Mouse (Mus musculus): ENCODE results near the gene Impad1. TPM values are rescaled to one million over a fixed set of nuclear protein-coding genes. Genes with fewer than 3 reads are reported as not detected.
A peak's percentile ranks its signal among the peaks of the same experiment; 100 is the strongest.

Gene Impad1
- 31.3 and 33.5 TPM in 2 replicates for polyA plus RNA-seq (2015; fragmentation: Nextera tagmentation; extraction: Ambion mirVana)

DNA sequence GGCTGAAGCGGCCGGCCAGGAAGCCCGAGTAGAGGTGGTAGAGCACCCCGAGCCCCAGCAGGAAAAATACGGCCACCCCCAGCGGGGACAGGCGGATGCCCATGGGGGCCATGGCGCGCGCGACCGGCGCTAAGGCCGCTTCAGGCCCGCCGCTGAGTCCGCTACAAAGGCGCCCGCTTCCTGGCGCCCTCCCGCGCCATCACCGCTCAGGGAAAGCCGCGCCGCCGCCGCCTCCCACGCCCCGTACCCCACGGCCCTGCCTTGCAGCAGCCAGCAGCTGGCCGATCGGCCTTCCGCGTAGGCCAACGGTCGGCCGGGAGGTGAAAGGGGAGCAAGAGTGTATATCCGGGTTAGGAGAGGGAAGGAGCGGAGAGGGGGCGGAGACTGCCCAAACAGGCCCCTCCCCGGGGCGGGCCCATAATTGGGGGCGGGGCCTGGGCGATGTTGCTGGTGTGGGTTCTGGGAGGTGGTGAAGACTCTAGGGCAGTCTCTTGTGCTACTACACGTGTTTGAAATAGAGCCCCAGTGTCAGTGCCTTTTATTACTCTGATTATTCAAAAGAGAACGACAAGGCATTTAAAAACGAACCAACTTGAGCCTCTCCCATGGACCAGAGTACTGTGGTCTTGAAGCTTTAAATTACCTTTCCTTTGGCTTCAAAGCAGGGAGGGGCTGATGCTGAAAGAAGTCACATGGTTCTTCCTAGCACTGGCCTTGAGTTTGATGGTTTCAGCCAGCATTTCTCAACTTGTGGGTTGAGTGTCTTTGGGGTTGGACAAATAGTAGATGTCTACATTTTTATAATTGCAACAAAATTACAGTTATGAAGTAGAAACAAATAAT lies at the start of gene Impad1:
Gene Impad1 (minus strand): TSS at position 364 of the 843 bp plus-strand sequence.
- ATAC-seq (ENCODE audit: low read depth), result peak; percentile 96
- Histone ChIP-seq H3K27ac (ENCODE audit: low read length) (peak within 1 kb of the TSS; percentile 84), H3K4me1 (replicated peaks; ENCODE audit: control insufficient read depth, insufficient read depth, low read length) (peaks cover 13% of the 10 kb centered on the region), H3K27me3 (ENCODE audit: control insufficient read depth, insufficient read depth, low read depth, low read length) (no peaks in the 10 kb centered on the region), H3K36me3 (ENCODE audit: control insufficient read depth, insufficient read depth, low read length) (peaks cover 4% of the 10 kb centered on the region; the same call in 1 of the 2 replicates), H3K9me3 (ENCODE audit: control insufficient read depth, low read length) (0 out of 2 replicates have a peak, but pooled peaks cover 6% of the 10 kb centered on the region), H3K4me3 (ENCODE audit: low read length) (peak within 1 kb of the TSS; percentile 99), H3K9ac (ENCODE audit: low read length) (peak within 1 kb of the TSS; percentile 97), H3K4me2 (ENCODE audit: low read depth, low read length) (peak within 1 kb of the TSS; percentile 78)
- WGBS, result under 1% methylated on average over 47 of the region's 48 CpGs

DNA sequence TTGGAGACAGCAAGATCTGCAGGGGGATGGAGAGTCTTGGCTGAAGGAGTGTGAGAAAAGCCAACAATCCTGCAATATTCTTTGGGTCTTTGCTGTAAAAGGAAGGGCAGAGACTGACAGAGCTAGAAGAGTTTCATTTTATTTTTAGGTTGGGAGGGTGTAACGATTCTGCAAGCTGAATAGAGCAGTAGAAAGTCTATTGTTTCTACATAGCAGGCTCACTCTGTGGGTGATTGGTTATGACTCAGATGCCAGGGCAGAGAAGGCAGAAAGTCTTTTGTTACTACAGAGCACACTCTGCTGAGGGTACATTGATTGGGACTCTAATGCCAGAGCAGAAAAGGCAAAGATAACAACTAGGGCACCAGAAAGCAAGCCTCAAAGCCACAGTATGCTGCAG lies 47.0 kb upstream of the Impad1 start:
- Histone ChIP-seq H3K9ac (ENCODE audit: low read length) (no peak overlapping the region), H3K27me3 (ENCODE audit: control insufficient read depth, insufficient read depth, low read depth, low read length) (no peaks in the 10 kb centered on the region), H3K9me3 (ENCODE audit: control insufficient read depth, low read length) (no peaks in the 10 kb centered on the region), H3K4me2 (ENCODE audit: low read depth, low read length) (no peak overlapping the region), H3K27ac (ENCODE audit: low read length) (no peak overlapping the region), H3K4me3 (ENCODE audit: low read length) (no peak overlapping the region), H3K36me3 (ENCODE audit: control insufficient read depth, insufficient read depth, low read length) (no peaks in the 10 kb centered on the region), H3K4me1 (replicated peaks; ENCODE audit: control insufficient read depth, insufficient read depth, low read length) (no peaks in the 10 kb centered on the region)
- ATAC-seq (ENCODE audit: low read depth), result no peak
- 56% methylated on average over 1 of the region's 1 CpGs for WGBS

DNA sequence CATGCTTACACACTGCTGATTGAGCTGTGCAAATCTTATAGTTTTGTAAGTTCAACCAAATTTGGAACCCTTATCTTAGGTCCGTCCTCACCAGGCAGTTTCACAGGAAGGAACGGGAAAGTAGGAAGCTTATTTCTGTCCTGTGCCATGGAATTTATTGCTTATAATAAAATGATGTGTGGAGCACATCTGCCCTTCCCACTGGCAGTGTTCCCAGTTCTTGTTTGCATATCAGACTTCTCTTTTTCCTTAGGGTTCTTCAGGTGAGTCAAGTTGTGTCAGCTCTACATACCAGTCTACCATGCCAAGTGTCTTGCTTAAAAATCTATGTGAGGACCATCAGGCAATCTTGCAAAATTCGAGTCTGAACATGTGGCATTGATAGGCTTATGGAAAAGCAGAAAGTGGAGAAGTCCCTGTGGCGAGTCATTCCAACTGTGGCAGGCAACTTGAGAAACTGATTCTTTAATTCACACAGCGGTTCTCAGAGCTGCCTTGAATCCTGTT lies 40.7 kb upstream of the Impad1 start:
- Histone ChIP-seq H3K4me2 (ENCODE audit: low read depth, low read length) (no peak overlapping the region), H3K4me1 (replicated peaks; ENCODE audit: control insufficient read depth, insufficient read depth, low read length) (no peaks in the 10 kb centered on the region), H3K27me3 (ENCODE audit: control insufficient read depth, insufficient read depth, low read depth, low read length) (no peaks in the 10 kb centered on the region), H3K9ac (ENCODE audit: low read length) (no peak overlapping the region), H3K9me3 (ENCODE audit: control insufficient read depth, low read length) (no peaks in the 10 kb centered on the region), H3K4me3 (ENCODE audit: low read length) (no peak overlapping the region), H3K36me3 (ENCODE audit: control insufficient read depth, insufficient read depth, low read length) (no peaks in the 10 kb centered on the region), H3K27ac (ENCODE audit: low read length) (no peak overlapping the region)
- no peak for ATAC-seq (ENCODE audit: low read depth)
- WGBS, result 44% methylated on average over 5 of the region's 5 CpGs

DNA sequence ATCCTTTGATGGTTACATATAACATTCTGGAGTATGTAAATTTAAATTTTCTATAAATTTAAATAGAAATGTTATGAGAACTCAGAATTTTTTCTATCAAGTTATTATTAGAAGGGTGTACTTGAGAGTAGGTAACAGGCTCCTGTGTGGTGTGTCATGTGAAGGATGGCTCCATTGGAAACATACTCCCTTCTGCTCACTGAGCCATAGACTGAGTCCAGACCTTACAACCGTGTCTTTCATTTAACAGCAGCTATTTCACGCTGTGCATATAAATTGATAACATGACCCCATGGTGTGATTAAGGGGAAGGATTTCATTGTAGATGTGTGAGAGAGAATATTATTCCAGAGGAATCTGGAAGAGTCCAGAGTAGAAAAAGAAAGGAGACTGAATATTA lies 35.0 kb upstream of the Impad1 start:
- WGBS, result 70% methylated on average over 2 of the region's 2 CpGs
- Histone ChIP-seq H3K4me2 (ENCODE audit: low read depth, low read length) (no peak overlapping the region), H3K9me3 (ENCODE audit: control insufficient read depth, low read length) (no peaks in the 10 kb centered on the region), H3K4me1 (replicated peaks; ENCODE audit: control insufficient read depth, insufficient read depth, low read length) (no peaks in the 10 kb centered on the region), H3K36me3 (ENCODE audit: control insufficient read depth, insufficient read depth, low read length) (no peaks in the 10 kb centered on the region), H3K27ac (ENCODE audit: low read length) (no peak overlapping the region), H3K4me3 (ENCODE audit: low read length) (no peak overlapping the region), H3K9ac (ENCODE audit: low read length) (no peak overlapping the region), H3K27me3 (ENCODE audit: control insufficient read depth, insufficient read depth, low read depth, low read length) (no peaks in the 10 kb centered on the region)
- ATAC-seq (ENCODE audit: low read depth), result no peak

DNA sequence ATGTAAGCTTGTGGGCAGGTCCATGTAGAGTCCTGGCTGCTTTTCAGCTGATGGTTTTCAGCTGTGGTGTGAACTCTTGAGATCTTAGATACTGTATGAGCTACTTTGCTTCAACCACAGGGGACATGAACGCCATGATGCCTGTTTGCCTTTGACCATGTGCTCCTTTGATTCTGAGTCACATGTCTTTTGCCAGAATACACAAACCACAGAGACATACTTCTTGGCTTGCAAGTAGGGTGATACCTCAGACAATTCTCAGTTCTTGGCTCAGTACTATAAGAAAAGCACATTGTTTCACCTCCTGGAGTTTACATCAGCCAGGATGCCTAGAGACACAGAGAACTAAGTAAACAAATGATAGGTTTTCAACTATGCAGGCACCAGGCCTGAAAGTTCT lies 29.0 kb upstream of the Impad1 start:
- WGBS, result 52% methylated on average over 1 of the region's 1 CpGs
- Histone ChIP-seq H3K9me3 (ENCODE audit: control insufficient read depth, low read length) (no peaks in the 10 kb centered on the region), H3K4me3 (ENCODE audit: low read length) (no peak overlapping the region), H3K9ac (ENCODE audit: low read length) (no peak overlapping the region), H3K27me3 (ENCODE audit: control insufficient read depth, insufficient read depth, low read depth, low read length) (no peaks in the 10 kb centered on the region), H3K36me3 (ENCODE audit: control insufficient read depth, insufficient read depth, low read length) (no peaks in the 10 kb centered on the region), H3K4me2 (ENCODE audit: low read depth, low read length) (no peak overlapping the region), H3K4me1 (replicated peaks; ENCODE audit: control insufficient read depth, insufficient read depth, low read length) (no peaks in the 10 kb centered on the region), H3K27ac (ENCODE audit: low read length) (no peak overlapping the region)
- no peak for ATAC-seq (ENCODE audit: low read depth)

DNA sequence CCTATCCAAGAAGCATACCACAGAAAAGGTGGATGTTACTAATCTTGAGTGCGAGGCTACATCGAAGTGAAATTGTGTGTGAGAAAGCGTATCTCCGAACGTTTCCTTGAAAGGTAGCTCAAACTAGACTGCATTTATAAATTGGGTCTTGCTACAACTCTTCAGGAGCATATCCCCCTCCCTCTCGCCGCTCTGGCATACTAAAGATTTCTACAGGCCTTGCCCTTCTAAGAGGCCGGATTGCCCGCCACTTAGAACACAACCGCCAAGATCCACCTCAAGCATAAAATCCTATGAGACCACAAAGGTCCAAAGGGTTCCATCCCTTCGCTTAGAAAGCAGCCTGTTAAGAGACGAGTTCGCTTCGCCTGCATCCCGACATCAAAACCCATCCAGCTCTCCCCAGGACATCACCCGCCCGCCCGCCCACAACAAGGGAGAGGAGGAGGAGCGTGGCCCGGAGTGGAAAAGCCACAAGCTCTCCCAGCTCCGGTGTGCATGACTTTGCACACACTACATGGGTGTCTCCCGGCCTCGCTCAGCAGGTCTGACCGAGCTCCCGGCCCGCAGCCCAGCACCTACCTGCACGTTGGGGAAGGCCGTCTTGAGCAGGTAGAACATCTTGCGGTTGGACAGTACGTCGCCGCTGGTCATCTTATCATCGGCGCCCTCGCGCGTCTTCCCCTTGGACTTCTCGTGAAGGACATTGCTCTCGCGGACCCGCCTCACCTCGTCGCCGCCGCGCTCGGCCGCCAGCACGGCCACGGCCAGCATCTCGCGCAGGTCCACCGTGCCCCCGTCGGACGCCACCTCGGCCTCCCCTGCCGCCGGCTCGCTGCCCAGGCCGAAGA lies 789 bp downstream of the Impad1 start:
- Histone ChIP-seq H3K27ac (ENCODE audit: low read length) (peak overlapping the region; percentile 84), H3K4me3 (ENCODE audit: low read length) (peak overlapping the region; percentile 99), H3K4me1 (replicated peaks; ENCODE audit: control insufficient read depth, insufficient read depth, low read length) (peaks cover 13% of the 10 kb centered on the region), H3K4me2 (ENCODE audit: low read depth, low read length) (peak overlapping the region; percentile 78), H3K9me3 (ENCODE audit: control insufficient read depth, low read length) (peaks cover 6% of the 10 kb centered on the region; the same call in 1 of the 2 replicates), H3K27me3 (ENCODE audit: control insufficient read depth, insufficient read depth, low read depth, low read length) (no peaks in the 10 kb centered on the region), H3K36me3 (ENCODE audit: control insufficient read depth, insufficient read depth, low read length) (peaks cover 7% of the 10 kb centered on the region; the same call in 1 of the 2 replicates), H3K9ac (ENCODE audit: low read length) (peak overlapping the region; percentile 97)
- ATAC-seq (ENCODE audit: low read depth), result peak; percentile 79
- under 1% methylated on average over 59 of the region's 61 CpGs for WGBS

DNA sequence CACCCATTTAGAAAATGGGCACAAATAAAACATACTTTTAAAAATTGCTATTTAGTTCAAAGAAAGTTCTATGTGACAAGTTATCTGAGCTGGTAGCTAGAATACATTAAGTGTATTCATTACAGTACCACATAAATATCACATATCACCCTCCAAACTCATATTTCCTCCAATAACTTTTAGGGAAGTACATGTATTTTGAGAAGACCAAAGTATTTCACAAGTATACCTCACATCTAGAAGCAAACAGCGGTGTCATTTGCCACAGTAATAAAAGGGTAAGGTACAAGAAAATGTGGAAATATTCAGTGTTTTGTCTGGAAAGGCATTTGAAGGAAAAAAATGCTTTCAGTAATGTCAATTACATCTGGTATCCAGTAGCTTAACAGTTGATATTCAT lies 2.0 kb downstream of the Impad1 start:
- no peaks in the 10 kb centered on the region for H3K27me3 ChIP-seq (ENCODE audit: control insufficient read depth, insufficient read depth, low read depth, low read length)
- H3K4me3 ChIP-seq (ENCODE audit: low read length), result peak overlapping the region; percentile 99

DNA sequence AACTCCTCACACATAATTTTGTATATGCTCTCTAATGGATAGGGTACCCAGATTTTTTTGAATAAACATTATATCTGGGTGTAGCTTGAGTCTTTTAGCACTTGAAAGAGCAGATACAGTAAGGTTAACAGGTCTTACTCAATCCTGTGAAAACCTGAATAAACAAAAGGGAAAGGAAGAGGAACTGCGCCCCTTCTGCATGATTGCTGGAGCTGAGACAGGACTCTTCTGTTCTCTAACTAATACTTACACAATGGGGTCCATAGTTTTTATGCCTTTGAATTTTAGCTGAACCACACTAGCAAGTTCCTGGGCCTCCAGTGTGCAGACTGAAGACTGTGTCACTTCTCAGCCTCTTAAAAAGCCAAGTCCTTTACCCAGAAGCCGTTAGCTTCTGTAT lies 8.0 kb downstream of the Impad1 start:
- ATAC-seq (ENCODE audit: low read depth), result no peak
- no peaks in the 10 kb centered on the region for H3K27me3 ChIP-seq (ENCODE audit: control insufficient read depth, insufficient read depth, low read depth, low read length)
- 60% methylated on average over 2 of the region's 2 CpGs for WGBS
- H3K4me2 ChIP-seq (ENCODE audit: low read depth, low read length), result no peak overlapping the region
- peaks cover 4% of the 10 kb centered on the region; the same call in 1 of the 2 replicates for H3K9me3 ChIP-seq (ENCODE audit: control insufficient read depth, low read length)
- no peak overlapping the region for H3K27ac ChIP-seq (ENCODE audit: low read length)
- H3K36me3 ChIP-seq (ENCODE audit: control insufficient read depth, insufficient read depth, low read length), result peaks cover 16% of the 10 kb centered on the region
- no peak overlapping the region for H3K9ac ChIP-seq (ENCODE audit: low read length)
- peaks cover 4% of the 10 kb centered on the region; the same call in 1 of the 2 replicates for H3K4me1 ChIP-seq (replicated peaks; ENCODE audit: control insufficient read depth, insufficient read depth, low read length)
- no peak overlapping the region for H3K4me3 ChIP-seq (ENCODE audit: low read length)

More for the DNA sequence above, 2.0 kb downstream of the Impad1 start:
- no peak overlapping the region for H3K27ac ChIP-seq (ENCODE audit: low read length)
- peak overlapping the region; percentile 78 for H3K4me2 ChIP-seq (ENCODE audit: low read depth, low read length)
- peaks cover 12% of the 10 kb centered on the region for H3K36me3 ChIP-seq (ENCODE audit: control insufficient read depth, insufficient read depth, low read length)
- peaks cover 13% of the 10 kb centered on the region for H3K4me1 ChIP-seq (replicated peaks; ENCODE audit: control insufficient read depth, insufficient read depth, low read length)
- no peak overlapping the region; the same call in 1 of the 2 replicates for H3K9ac ChIP-seq (ENCODE audit: low read length)
- 88% methylated on average over 1 of the region's 1 CpGs for WGBS
- ATAC-seq (ENCODE audit: low read depth), result no peak
- peaks cover 6% of the 10 kb centered on the region; the same call in 1 of the 2 replicates for H3K9me3 ChIP-seq (ENCODE audit: control insufficient read depth, low read length)

DNA sequence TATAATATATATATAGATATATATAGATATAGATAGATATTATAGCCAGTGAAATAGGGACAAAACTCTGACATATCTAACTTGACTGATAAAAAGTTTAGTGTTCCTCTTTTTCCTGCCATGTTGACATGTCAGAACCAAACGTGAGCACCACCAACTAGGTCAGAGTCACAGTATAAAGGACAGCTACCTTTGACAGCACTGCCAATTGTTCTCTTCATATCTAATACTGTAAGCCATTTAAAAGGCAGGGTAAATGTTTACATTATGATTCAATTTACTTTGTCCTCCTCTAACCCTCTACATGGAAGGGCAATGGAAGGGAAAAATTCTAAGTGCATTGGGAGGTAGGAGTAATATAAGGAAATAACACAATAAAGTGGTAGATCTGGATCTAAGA lies 8.8 kb downstream of the Impad1 start:
- Histone ChIP-seq H3K27me3 (ENCODE audit: control insufficient read depth, insufficient read depth, low read depth, low read length) (no peaks in the 10 kb centered on the region), H3K9ac (ENCODE audit: low read length) (no peak overlapping the region), H3K4me1 (replicated peaks; ENCODE audit: control insufficient read depth, insufficient read depth, low read length) (no peaks in the 10 kb centered on the region), H3K27ac (ENCODE audit: low read length) (no peak overlapping the region), H3K9me3 (ENCODE audit: control insufficient read depth, low read length) (peaks cover 4% of the 10 kb centered on the region; the same call in 1 of the 2 replicates), H3K4me3 (ENCODE audit: low read length) (no peak overlapping the region), H3K36me3 (ENCODE audit: control insufficient read depth, insufficient read depth, low read length) (peaks cover 14% of the 10 kb centered on the region), H3K4me2 (ENCODE audit: low read depth, low read length) (no peak overlapping the region)
- whole genome bisulfite sequencing, result 10% methylated on average over 1 of the region's 1 CpGs
- ATAC-seq (ENCODE audit: low read depth), result no peak

All from lung, embryonic 16.5 days (tissue).